Mouse (Mus musculus): ENCODE data around the gene Serp2. TPM values are rescaled to one million over a fixed set of nuclear protein-coding genes. Genes with fewer than 3 reads are reported as not detected.
"Not testable (repeated sequence)": the region's sequence is repeated elsewhere in the genome, so short reads cannot be mapped to it uniquely, and the experiment has no call there.

Gene Serp2
- polyA plus RNA-seq, 2 experiments from 2014 or later: 1.3 to 2.1 TPM

- ATAC-seq: peak; percentile 71
Observed at GRCm38 (mm10) chr14:76569271-76569961, 12.7 kb upstream of the Serp2 start.

GRCm38 (mm10) chr14:76568548-76568947, 11.9 kb upstream of the Serp2 start:
- ATAC-seq: no peak

- no peak for ATAC-seq
Observed at GRCm38 (mm10) chr14:76567280-76567679, 10.6 kb upstream of the Serp2 start.

- no peak for ATAC-seq
Observed at GRCm38 (mm10) chr14:76566711-76567110, 10.0 kb upstream of the Serp2 start.

- no peak for ATAC-seq
Observed at GRCm38 (mm10) chr14:76566193-76566592, 9.5 kb upstream of the Serp2 start.

- no peak for ATAC-seq
Observed at GRCm38 (mm10) chr14:76559208-76559607, 2.5 kb upstream of the Serp2 start.

- ATAC-seq: not testable (repeated sequence)
Observed at GRCm38 (mm10) chr14:76558171-76558570, 1.5 kb upstream of the Serp2 start.

GRCm38 (mm10) chr14:76556031-76556851, 448 bp downstream of the Serp2 start:
- peak; percentile 86 for ATAC-seq

- ATAC-seq: no peak
Observed at GRCm38 (mm10) chr14:76555263-76556030, 1.2 kb downstream of the Serp2 start.

GRCm38 (mm10) chr14:76544136-76544535, 12.6 kb downstream of the Serp2 start:
- ATAC-seq: no peak

GRCm38 (mm10) chr14:76541341-76541740, 15.3 kb downstream of the Serp2 start:
- ATAC-seq: no peak

GRCm38 (mm10) chr14:76540005-76540670, 16.6 kb downstream of the Serp2 start:
- no peak for ATAC-seq

GRCm38 (mm10) chr14:76536921-76537320, 19.8 kb downstream of the Serp2 start:
- no peak for ATAC-seq

- ATAC-seq: no peak
Observed at GRCm38 (mm10) chr14:76535096-76535495, 21.6 kb downstream of the Serp2 start.

- ATAC-seq: no peak
Observed at GRCm38 (mm10) chr14:76533170-76533815, 23.4 kb downstream of the Serp2 start.

GRCm38 (mm10) chr14:76532257-76533169, 24.2 kb downstream of the Serp2 start:
- ATAC-seq: peak; percentile 26

GRCm38 (mm10) chr14:76531027-76531660, 25.5 kb downstream of the Serp2 start:
- no peak for ATAC-seq

GRCm38 (mm10) chr14:76528641-76529040, 28.0 kb downstream of the Serp2 start:
- no peak for ATAC-seq

- ATAC-seq: no peak
Observed at GRCm38 (mm10) chr14:76527758-76528313, 28.9 kb downstream of the Serp2 start.

All from CD4-positive, CD25-positive, alpha-beta regulatory T cell, adult 4 months (primary cell).